Mouse (Mus musculus) kidney, postnatal 14 days (tissue): Measurements from ENCODE around the gene Pax1.
A peak's percentile ranks its signal among the peaks of the same experiment; 100 is the strongest.

ENCODE experiments used
- DNase-seq: peaks from one replicate; pipeline ENCODE4 v3.0.0; 2022; ENCODE audit warnings: mixed read lengths

Gene Pax1

GRCm38 (mm10) chr2:147361581-147361980 lies at the start of gene Pax1:
Pax1 (plus strand) TSS chr2:147361925.
- DNase-seq: no peak

GRCm38 (mm10) chr2:147321036-147321435 lies 40.7 kb upstream of the Pax1 start:
- DNase-seq: peak; percentile 11

GRCm38 (mm10) chr2:147325178-147325577 lies 36.5 kb upstream of the Pax1 start:
- no peak for DNase-seq

- no peak for DNase-seq
These were observed 29.0 kb upstream of the Pax1 start for GRCm38 (mm10) chr2:147332731-147333130.

GRCm38 (mm10) chr2:147338729-147339128 lies 23.0 kb upstream of the Pax1 start:
- no peak for DNase-seq

- DNase-seq: no peak
These were observed 21.9 kb upstream of the Pax1 start for GRCm38 (mm10) chr2:147339796-147340195.

- no peak for DNase-seq
These were observed 19.5 kb upstream of the Pax1 start for GRCm38 (mm10) chr2:147342198-147342597.

- DNase-seq: no peak
These were observed 2.0 kb upstream of the Pax1 start for GRCm38 (mm10) chr2:147359716-147360115.

- no peak for DNase-seq
These were observed 1.3 kb upstream of the Pax1 start for GRCm38 (mm10) chr2:147360401-147360800.

GRCm38 (mm10) chr2:147360856-147361255 lies 869 bp upstream of the Pax1 start:
- no peak for DNase-seq

GRCm38 (mm10) chr2:147362316-147362715 lies 591 bp downstream of the Pax1 start:
- DNase-seq: peak; percentile 30

- no peak for DNase-seq
These were observed 1.8 kb downstream of the Pax1 start for GRCm38 (mm10) chr2:147363401-147364130.

GRCm38 (mm10) chr2:147364198-147364597 lies 2.5 kb downstream of the Pax1 start:
- DNase-seq: no peak

- DNase-seq: no peak
These were observed 3.5 kb downstream of the Pax1 start for GRCm38 (mm10) chr2:147364982-147365907.

GRCm38 (mm10) chr2:147365908-147366630 lies 4.3 kb downstream of the Pax1 start:
- no peak for DNase-seq

GRCm38 (mm10) chr2:147367246-147367820 lies 5.6 kb downstream of the Pax1 start:
- DNase-seq: no peak

- no peak for DNase-seq
These were observed 6.3 kb downstream of the Pax1 start for GRCm38 (mm10) chr2:147367911-147368591.

- DNase-seq: no peak
These were observed 7.8 kb downstream of the Pax1 start for GRCm38 (mm10) chr2:147369561-147369960.

- no peak for DNase-seq
These were observed 8.4 kb downstream of the Pax1 start for GRCm38 (mm10) chr2:147370091-147370490.

GRCm38 (mm10) chr2:147371289-147371688 lies 9.6 kb downstream of the Pax1 start:
- DNase-seq: no peak

- DNase-seq: no peak
These were observed 10.1 kb downstream of the Pax1 start for GRCm38 (mm10) chr2:147371840-147372239.
